Mouse (Mus musculus) erythroblast, embryonic 14.5 days (primary cell): ENCODE results near the gene Magix. TPM values are rescaled to one million over a fixed set of nuclear protein-coding genes. Genes with fewer than 3 reads are reported as not detected.

Experiments
- H3K27me3 ChIP-seq: 2 replicates; pipeline ENCODE4 v1.6.1; 2012; ENCODE audit warnings: inconsistent platforms; ENCODE audit not compliant: control insufficient read depth
- H3K36me3 ChIP-seq: 2 replicates; pipeline ENCODE4 v1.6.1; 2012; ENCODE audit warnings: mild to moderate bottlenecking, inconsistent platforms; ENCODE audit not compliant: control insufficient read depth
- H3K4me1 ChIP-seq: 2 replicates; pipeline ENCODE4 v1.6.1; 2012; ENCODE audit warnings: inconsistent platforms; ENCODE audit not compliant: control insufficient read depth
- H3K4me3 ChIP-seq: replicated peaks from 2 replicates; pipeline ENCODE3; 2012; ENCODE audit warnings: moderate library complexity, mild to moderate bottlenecking, inconsistent platforms
- H3K9me3 ChIP-seq: 2 replicates; pipeline ENCODE4 v1.6.1; 2012; ENCODE audit warnings: low read length, inconsistent platforms, mixed read lengths; ENCODE audit not compliant: control insufficient read depth
- GATA1 ChIP-seq: IDR thresholded peaks from 2 replicates; pipeline ENCODE4 v1.6.1; 2012; ENCODE audit warnings: low read length, inconsistent platforms, mixed read lengths
- TAL1 ChIP-seq: IDR thresholded peaks from 3 replicates; pipeline ENCODE4 v1.6.1; 2012; ENCODE audit warnings: low read length, inconsistent platforms, mixed read lengths
- polyA plus RNA-seq: library from polyadenylated mRNA; stranded (reverse); fragments of >175 nt; gene quantifications from 2 replicates; pipeline ENCODE4 v1.2.3, GENCODE M21; 2012

The Magix gene
- polyA plus RNA-seq, 1 experiment = not detected

GRCm38 (mm10) chrX:7638401-7639091 is 42.5 kb downstream of the Magix start, which contains the start of gene Syp:
Gene Syp (plus strand): TSS chrX:7638471.
- H3K9me3 ChIP-seq = peaks cover 4% of the 10 kb centered on the region; the same call in 1 of the 2 replicates
- H3K36me3 ChIP-seq = no peaks in the 10 kb centered on the region
- H3K27me3 ChIP-seq = peaks cover 30% of the 10 kb centered on the region
- peak within 1 kb of the TSS; percentile 54 for H3K4me3 ChIP-seq
- H3K4me1 ChIP-seq = peaks cover 37% of the 10 kb centered on the region
- TF ChIP-seq GATA1 (no peak), TAL1 (no peak)

GRCm38 (mm10) chrX:7635101-7635500 is 46.0 kb downstream of the Magix start:
- Histone ChIP-seq H3K36me3 (no peaks in the 10 kb centered on the region), H3K4me3 (no peak overlapping the region), H3K4me1 (peaks cover 26% of the 10 kb centered on the region), H3K27me3 (peaks cover 13% of the 10 kb centered on the region), H3K9me3 (peaks cover 2% of the 10 kb centered on the region; the same call in 1 of the 2 replicates)
- TF ChIP-seq TAL1 = no peak
- no peak for TF ChIP-seq GATA1

DNA sequence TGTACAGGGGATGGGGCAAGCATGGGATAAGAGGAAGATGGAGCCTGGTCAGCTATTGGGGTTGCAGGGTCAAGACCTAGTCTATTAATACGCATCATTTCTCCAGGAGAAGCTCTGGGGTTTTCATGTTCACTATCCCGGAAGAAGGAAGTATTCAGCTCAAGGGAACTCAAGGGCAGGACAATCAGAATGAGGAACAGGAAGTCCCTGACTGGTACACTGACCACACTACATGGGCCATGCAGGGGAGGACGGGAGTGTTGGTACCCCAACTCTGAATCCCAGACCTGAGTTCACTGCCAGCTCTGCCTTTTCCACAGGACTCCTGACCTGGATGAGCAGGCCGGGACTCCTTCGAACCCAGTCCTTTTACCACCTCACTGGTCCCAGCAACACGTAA is 48.5 kb downstream of the Magix start:
- Histone ChIP-seq H3K27me3 (no peaks in the 10 kb centered on the region), H3K4me1 (peaks cover 2% of the 10 kb centered on the region), H3K36me3 (no peaks in the 10 kb centered on the region), H3K4me3 (no peak overlapping the region), H3K9me3 (peaks cover 2% of the 10 kb centered on the region; the same call in 1 of the 2 replicates)
- no peak for TF ChIP-seq GATA1
- TF ChIP-seq TAL1 = no peak

Other genes starting within 250 kb of the Magix start
- 0.07 TPM in 1 of 2 replicates, not detected in the other for gene Foxp3, start 107.6 kb downstream of the Magix start, polyA plus RNA-seq
- gene Ppp1r3f, start 107.0 kb downstream of the Magix start, polyA plus RNA-seq = 0.05 and 0.10 TPM in 2 replicates
- 2.8 and 3.4 TPM in 2 replicates for gene Ccdc22, start 75.7 kb downstream of the Magix start, polyA plus RNA-seq
- gene Cacna1f, start 74.2 kb downstream of the Magix start, polyA plus RNA-seq = 0.01 TPM in 1 of 2 replicates, not detected in the other
- gene Syp, start 42.8 kb downstream of the Magix start, polyA plus RNA-seq = 0.04 and 0.08 TPM in 2 replicates
- 0.03 TPM in 2 replicates for gene Prickle3, start 24.0 kb downstream of the Magix start, polyA plus RNA-seq
- gene Plp2, start 9.9 kb downstream of the Magix start, polyA plus RNA-seq = 0.28 and 1.5 TPM in 2 replicates
- 0.19 and 0.22 TPM in 2 replicates for gene Gpkow, start 15.9 kb upstream of the Magix start, polyA plus RNA-seq
- 4.2 and 5.1 TPM in 2 replicates for gene Wdr45, start 33.1 kb upstream of the Magix start, polyA plus RNA-seq
- gene Gm45208, start 41.0 kb upstream of the Magix start, polyA plus RNA-seq = 0.46 and 0.51 TPM in 2 replicates
- gene Praf2, start 47.2 kb upstream of the Magix start, polyA plus RNA-seq = 0.30 and 0.59 TPM in 2 replicates
- 0.02 and 0.11 TPM in 2 replicates for gene Ccdc120, start 69.7 kb upstream of the Magix start, polyA plus RNA-seq
- 1.7 and 1.8 TPM in 2 replicates for gene Tfe3, start 81.3 kb upstream of the Magix start, polyA plus RNA-seq
- gene Gripap1, start 108.5 kb upstream of the Magix start, polyA plus RNA-seq = 3.5 and 4.8 TPM in 2 replicates
- 0.03 TPM in 2 replicates for gene Kcnd1, start 141.0 kb upstream of the Magix start, polyA plus RNA-seq
- 36.0 and 44.0 TPM in 2 replicates for gene Otud5, start 160.1 kb upstream of the Magix start, polyA plus RNA-seq
- gene Pim2, start 197.0 kb upstream of the Magix start, polyA plus RNA-seq = 0.60 and 0.94 TPM in 2 replicates
- 4.4 and 4.8 TPM in 2 replicates for gene Slc35a2, start 202.8 kb upstream of the Magix start, polyA plus RNA-seq
- 14.0 and 16.6 TPM in 2 replicates for gene Pqbp1, start 218.0 kb upstream of the Magix start, polyA plus RNA-seq
- 22.8 and 32.9 TPM in 2 replicates for gene Timm17b, start 218.1 kb upstream of the Magix start, polyA plus RNA-seq
- not detected in 2 replicates for gene Gm10491, start 226.6 kb upstream of the Magix start, polyA plus RNA-seq
- not detected in 2 replicates for gene Gm10490, start 228.3 kb upstream of the Magix start, polyA plus RNA-seq
- gene Pcsk1n, start 238.6 kb upstream of the Magix start, polyA plus RNA-seq = 0.02 TPM in 1 of 2 replicates, not detected in the other
- gene Eras, start 247.4 kb upstream of the Magix start, polyA plus RNA-seq = 0.06 TPM in 1 of 2 replicates, not detected in the other